Mouse (Mus musculus): ENCODE measurements around the gene Zbtb42.

Zbtb42 gene

DNA sequence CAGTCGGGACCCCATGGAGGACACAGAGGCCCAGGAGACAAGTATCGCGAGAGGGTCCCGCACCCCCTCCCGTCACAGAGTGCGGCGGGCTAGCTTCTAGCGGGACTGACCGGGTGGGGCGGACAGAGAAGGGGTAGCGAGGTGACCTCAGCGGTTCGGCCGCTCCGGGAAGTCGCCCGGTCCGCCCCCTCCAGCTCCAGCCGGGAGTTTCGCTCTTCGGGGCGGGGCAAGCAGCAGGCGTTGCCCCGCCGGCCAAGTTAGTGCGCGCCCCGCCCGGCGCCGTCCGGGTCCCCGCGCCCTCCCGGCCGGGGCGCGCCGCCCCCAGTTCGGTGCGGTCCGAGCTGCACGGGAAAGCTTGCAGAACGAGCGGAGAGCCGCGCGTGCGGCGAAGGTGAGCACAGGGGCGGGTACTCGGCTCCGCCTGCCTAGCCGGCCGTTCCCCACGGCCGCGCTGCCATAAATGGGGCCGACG is at the start of gene Zbtb42:
Gene Zbtb42 (plus strand): TSS at position 274 of the 472 bp plus-strand sequence.
- in situ Hi-C loops (cut with MseI, MboI) = no loop called here

DNA sequence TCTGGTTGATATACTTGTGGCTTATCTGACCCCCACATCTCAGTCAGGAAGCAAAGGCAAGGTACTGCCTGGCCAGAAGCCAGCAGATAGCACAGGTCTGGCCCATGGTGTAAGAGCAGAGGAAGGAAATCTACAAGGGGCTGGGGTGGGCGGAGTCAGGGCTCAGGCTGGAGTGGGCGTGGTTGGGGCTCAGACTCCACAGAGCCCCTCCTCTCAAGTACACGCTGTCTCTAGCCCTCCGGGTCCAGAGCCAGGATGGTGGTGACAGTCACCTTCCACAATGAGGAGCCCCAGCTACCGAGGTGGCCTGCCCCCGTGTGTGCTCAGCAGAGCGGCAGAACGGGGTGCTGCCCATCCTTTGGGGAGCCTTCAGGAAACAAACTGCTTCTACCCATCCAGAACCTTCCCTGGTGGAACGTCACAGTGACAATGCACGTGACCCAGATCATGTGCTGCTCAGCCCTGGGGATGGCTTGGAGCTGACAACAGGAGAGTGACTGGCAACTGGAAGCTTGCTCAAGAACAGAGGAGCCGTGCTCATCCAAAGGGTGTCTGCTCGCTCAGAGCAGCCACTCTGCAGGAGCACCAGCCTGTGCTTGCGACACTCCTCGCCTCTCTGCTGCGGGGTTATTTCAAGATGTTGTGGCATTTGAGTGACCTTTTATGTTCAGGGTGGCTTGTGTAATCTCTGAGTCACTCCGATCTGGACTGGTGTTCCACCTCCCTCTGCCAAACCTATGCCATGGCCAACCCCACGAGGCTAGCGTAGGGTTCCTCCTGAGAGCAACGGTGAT is 49.5 kb upstream of the Zbtb42 start:
- in situ Hi-C loops (cut with MseI, MboI) = no loop called here

DNA sequence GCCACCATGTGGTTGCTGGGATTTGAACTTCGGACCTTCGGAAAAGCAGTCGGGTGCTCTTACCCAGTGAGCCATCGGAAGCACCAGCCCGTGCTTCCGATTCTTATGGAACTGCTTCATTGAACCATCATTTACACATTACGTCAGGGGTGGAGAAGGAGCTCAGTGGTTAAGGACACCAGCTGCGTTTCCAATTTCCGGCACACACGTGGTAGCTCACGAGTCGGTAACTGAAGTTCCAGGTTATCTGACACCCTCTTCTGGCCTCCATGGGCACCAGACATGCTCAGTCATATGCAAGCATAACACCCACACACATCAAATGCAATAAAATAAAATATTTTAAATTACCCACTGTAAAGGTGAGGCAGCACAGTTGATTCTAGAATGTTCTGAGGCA is 48.6 kb upstream of the Zbtb42 start:
- in situ Hi-C loops (cut with MseI, MboI) = no loop called here

DNA sequence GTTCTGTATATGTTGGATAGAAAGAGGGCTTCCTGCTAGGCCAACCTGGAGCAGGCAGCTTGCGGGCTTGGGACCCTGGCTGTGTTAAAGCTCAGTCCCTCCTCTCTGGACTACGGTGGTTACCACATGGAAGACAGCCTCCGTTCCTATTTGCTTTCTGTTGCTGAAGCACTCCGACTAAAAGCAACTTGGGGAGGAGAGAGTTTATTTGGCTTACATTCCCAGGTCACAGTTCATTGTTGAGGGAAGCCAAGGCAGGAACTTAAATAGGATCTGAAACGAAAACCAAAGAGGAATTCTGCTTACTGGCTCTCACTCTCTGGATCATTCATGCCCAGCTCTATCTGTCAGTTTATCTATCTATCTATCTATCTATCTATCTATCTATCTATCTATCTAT is 47.8 kb upstream of the Zbtb42 start:
- in situ Hi-C loops (cut with MseI, MboI) = no loop called here

DNA sequence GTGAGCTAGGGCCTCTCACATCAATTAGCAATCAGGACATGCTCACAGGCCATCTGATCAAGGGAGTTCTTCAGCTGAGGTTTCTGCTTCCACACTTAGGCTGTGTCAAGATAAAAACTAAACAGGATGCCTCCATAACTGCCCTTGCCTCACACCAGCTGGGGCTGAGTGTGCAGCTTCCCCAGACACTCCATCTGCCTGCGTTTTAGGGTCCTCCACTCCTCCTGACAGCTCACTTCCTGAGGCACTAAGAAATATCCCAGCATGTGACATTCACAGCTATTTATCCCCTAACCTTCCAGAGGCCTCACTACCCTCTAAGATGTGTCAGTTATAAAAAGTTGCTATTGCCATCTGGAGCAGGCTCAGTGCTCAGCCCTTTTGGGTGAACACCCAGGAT is 47.2 kb upstream of the Zbtb42 start:
- in situ Hi-C loops (cut with MseI, MboI) = no loop called here

DNA sequence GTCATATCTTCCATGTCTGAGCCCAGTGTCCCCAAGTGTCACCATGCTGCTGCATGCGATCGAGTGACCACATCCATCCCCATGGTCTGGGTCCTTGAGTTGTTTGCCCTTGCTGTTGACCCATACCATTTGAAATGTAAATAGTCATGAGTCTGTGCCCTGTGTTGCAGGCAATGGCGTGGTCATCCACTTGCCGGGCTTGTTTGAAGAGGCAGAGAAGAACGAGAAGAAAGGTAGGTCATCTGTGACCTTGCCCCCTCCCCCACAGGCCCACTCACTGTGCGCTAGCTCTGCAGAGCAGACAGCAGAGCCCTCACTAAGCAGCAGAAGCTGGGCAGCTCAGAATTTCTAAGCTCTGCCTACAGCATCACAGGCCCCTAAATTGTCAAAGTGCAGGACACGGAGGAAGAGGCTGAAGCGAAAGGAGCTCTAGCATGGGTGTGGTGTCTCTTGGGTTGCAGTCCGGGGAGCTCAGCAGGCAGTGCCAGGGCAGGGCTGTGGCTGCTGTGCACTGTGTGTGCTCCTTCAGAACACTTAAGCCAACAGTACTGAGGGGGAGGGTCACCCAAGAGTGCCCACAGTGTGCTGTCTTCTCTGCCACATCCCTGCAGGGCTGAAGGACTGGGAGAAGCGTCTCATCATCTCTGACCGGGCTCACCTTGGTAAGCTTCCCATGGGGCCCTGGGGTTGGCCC is 46.4 kb upstream of the Zbtb42 start:
- in situ Hi-C loops (cut with MseI, MboI) = no loop called here

DNA sequence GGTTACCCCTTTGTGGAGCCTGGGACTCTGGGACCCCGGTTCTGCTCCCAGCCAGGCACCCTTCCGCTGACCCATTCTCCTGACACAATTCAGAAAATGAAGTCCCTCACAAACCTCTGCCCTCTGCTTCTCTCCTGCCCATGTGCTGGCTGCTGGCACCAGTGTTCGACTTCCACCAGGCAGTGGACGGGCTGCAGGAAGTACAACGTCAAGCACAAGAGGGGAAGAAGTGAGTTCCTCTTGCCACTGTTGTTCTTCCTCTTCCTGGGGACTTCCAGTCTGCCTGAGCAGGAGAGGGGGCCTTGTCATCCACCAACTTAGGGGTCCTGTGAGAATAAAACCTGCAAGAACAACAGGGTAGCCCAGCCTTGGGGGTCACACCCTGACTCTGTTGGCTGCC is 45.7 kb upstream of the Zbtb42 start:
- in situ Hi-C loops (cut with MseI, MboI) = no loop called here

DNA sequence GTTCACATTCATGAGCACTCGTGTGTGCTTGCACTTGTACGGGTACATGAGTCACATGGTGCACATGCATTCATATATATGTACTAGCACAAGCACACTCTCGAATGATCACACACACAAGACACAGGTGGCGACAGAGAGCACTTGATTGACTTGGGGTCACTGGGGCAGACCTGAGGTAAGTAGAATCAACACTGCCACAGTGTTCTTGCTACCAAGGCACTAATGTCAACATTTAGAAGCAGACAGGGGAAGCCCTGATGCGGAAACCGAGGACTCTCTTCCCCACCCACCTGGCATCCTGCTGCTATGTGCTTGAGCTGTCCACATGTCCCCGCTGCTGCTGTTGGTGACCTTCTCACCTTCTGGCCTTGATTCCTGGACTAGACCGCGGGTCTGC is 44.9 kb upstream of the Zbtb42 start:
- in situ Hi-C loops (cut with MseI, MboI) = no loop called here

DNA sequence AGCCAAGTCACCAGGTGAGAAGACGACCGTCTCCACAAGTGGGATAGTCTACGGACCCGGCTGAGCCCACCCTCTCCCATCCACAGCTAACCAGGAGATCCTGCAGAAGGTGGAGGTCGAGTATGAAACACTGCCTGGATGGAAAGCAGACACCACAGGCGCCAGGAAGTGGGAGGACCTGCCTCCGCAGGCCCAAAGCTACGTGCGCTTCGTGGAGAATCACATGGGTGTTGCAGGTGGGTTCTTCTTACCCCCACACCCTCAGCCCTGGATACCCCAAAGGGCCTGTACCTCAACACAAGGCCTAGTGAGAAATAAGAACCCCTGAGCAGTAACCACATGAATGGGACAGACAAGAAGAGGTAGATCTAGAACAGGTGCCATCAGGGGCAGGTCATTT is 39.1 kb upstream of the Zbtb42 start:
- in situ Hi-C loops (cut with MseI, MboI) = no loop called here

DNA sequence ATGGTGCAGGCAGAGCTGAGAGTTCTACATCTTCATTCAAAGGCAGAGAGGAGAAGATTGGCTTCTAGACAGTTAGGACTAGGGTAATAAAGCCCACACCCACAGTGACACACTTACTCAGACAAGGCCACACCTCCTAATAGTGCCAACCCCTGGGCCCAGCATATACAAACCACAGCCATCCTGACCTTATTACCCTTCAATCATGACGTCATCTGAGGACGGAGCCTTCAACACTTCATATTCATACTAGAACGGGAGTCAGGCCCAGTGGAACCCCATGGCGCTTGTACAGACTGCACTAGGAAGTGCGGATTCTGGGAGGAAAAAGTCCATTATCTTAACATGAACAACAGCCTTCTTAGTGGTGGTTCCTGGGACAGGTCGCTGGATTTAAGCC is 35.5 kb upstream of the Zbtb42 start:
- in situ Hi-C loops (cut with MseI, MboI) = no loop called here

DNA sequence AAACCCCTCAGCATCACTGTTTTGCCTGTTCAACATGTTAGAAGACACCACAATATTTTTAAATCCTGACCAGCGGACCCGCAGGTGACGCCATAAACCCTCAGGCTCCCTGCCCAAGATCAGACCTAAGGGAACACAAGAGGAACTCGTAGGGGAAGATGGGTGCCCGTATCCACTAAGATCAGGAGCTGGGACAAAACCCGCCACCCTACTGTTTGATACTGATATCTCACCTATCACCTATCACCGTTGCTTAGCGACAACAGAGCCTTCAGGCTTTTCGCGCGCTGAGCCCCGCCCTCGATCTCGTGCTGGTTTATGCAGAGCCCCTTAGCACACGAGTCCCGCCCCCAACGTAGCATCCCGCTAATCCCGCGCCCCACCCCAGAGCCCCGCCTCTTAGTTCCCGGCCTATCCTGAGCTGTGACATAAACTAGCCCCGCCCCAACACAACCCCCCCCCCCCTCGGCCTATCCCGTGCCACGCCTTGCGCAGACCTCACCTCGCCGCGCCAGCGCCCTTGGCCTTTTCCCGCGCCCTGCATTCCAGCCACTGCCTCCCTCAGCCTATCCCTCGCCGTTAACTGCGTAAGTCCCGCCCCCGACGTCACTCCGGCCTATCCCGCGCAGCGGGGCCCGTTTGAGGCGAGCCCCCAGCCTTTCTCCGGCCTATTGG is 34.3 kb upstream of the Zbtb42 start, which contains the start of gene Siva1:
Gene Siva1 (plus strand): TSS at position 500 of the 675 bp plus-strand sequence.
- in situ Hi-C loops (cut with MseI, MboI) = no loop called here

DNA sequence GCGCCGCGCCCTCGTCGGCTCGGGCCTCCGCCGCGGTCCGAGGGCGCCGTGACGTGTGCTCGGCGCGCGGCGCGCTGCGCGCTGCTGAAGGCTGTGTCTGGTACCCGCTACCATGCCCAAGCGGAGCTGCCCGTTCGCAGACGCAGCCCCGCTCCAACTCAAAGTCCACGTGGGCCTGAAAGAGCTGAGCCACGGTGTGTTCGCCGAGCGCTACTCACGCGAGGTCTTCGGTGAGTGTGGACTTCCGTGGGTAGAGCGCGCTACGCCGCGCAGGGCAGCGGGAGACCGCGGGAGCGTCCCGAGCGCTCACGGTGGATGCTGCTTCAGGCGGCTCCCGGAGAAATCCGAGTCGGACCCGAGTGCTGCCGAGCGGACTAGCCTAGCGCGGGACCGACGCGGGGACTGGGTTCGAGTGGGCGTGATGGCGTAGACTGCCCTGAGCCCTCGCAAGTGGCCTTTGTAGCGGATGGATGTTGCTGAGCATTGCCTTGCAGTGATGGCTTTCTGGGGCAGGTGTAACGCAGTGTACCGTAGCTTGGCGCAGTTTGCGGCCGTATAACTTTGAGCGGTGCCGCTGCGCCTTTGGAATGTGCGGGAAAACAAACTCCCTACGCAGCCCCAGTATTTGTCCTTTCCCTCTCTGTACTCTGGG is 33.6 kb upstream of the Zbtb42 start:
- in situ Hi-C loops (cut with MseI, MboI) = no loop called here

DNA sequence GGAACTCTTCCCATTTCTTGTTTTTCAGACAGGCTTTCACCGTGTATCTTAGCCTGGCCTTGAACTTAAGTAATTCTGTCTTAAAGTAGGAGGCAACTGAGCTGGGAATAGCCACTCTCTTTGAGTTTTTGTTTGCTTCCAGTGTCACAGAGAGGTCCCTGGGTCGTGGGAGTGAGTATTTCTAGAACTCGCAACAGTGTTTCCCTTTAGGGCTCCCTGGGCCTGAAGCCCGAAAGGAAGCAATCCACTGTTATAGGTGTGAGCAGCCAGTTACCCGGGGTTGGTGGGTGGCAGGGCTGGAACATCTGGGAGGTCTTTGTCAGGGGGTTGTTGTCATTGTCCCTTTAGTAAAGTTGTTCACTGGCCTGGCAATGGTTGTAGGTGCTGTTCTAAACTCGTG is 32.5 kb upstream of the Zbtb42 start:
- in situ Hi-C loops (cut with MseI, MboI) = no loop called here

DNA sequence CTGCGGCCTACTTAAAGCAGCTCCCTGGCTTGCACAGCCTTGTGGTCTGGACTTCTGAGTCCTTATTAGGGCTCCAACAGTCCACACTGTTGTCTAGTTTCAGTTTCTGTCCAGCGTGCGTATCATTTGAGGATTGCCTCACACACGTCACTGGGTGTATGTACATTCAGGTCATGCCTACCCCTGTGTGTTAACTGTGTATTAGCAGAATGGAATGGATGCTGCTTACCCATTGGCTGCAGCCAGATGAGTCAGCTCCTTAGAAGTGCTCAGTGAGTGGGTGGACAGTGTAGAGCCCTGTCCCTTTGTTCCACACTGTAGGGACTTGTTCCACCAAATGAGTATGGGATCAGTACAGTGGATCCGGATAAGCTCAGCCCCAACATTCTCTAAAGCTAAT is 30.5 kb upstream of the Zbtb42 start:
- in situ Hi-C loops (cut with MseI, MboI) = no loop called here

DNA sequence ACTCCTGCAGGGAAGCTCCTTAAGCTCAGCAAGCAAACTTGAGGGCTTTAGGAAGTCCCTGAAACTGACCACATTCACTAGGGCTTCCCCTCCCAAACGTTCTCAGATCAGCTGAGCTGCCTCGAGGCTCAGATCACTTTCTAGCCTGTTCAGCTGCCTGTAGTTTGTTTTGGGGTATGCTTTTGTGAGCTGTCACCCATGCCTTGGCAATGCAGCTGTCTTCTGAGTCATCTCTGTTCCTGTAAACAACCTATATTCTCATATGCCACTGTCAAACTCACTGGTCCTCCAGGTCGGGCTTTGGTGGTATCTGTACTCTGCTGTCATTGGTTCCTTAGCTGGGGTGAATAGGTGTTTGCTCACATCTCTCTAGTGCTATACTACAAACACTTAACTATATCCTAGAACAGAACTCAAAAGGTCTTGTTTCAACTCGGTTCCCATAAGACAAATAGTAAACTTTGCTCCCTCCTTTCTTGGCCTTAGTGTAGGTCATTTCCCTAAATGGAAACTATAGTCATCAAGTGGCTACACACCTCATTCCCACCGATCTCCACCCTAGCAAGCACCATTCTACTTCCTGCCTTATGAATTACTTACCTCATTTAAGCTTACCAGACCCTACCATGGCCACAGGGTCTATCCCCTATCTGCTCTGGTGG is 26.7 kb upstream of the Zbtb42 start:
- in situ Hi-C loops (cut with MseI, MboI) = no loop called here

DNA sequence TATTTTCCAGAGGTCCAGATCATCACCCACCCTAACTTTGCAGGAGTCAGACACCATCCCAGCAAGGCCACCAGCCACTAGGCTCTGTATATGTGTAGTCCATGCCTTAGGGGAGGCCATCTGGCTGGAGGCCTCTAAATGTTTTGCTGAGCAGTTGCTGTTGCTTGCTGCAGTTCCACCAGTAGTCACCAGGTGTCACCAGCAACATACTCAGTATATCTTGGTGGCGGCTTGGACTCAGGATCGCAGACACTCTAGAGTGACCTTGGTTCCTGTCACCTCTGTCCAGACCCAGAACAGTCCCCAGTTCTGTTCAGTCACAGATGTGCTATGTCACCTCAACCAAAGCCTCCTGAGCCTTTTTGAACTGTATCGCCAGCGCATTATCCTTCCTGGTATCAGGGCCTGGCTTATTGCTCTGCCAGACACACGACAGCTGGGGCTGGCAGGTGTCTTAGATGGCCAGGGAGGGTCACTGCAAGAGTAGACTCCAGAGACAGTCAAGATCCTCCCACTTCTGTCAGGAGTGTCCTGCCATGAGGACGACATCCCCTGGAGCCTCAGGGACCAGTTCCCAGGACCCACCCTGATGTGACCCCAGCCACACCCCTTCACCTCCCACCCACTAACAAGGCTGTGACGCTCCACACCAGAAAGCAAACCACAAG is 25.3 kb upstream of the Zbtb42 start:
- in situ Hi-C loops (cut with MseI, MboI) = no loop called here

DNA sequence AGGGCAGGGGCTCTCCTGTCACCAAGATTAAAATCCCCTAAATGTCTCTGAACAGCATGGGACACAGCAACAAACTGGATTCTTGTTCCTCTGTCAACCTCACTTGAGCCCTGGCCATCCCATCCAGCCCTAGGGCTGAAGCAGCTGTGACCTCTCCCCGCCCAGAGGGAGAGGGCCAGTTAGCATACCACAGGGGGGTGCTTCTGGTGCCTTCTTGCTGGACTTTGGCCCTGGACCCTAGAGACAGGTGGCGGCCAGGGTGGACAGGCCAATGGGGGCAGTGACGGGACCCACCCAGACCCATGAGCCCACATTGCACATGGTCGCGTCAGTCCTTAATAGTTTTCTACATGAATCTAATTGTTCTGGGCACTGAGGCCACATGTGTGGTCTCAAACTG is 24.6 kb upstream of the Zbtb42 start:
- in situ Hi-C loops (cut with MseI, MboI) = no loop called here

DNA sequence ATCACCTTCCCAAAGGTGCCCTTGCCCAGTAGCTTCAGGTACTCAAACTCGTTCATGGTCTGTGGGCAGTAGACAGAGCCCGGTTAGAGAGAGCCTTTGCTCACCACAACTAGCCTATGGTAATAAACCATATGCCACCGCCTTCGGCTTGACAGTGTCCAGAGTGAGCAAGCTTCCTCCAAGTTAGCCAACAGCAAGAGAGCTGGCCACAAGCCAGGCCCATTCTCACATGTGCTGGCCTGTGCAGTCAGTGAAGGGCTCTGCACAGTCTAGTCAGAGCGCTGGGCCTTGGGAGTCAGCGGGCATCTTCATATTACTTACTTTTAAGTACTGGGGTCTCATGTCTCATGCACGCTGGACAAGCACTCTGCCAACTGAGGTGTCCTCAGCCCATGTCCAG is 20.0 kb upstream of the Zbtb42 start:
- in situ Hi-C loops (cut with MseI, MboI) = no loop called here

DNA sequence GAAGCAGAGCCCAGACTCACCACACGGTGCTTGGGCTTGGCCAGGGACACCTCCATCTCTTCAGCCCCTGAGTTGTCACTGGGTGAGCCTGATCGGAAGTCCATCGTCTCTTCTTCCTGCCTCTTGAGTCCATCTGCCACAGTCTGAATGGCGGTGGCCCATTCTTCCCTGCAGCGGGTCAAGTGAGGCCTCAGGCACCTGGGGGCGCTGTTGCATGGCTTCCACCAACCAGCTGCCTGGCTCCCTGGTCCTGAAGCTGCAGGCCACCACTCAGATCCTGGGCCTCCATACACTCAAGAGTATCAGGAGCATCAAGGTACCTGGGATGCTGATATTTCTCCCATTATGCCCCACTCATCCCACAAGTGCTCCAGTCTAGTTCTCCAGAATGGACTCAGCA is 19.5 kb upstream of the Zbtb42 start:
- in situ Hi-C loops (cut with MseI, MboI) = no loop called here

DNA sequence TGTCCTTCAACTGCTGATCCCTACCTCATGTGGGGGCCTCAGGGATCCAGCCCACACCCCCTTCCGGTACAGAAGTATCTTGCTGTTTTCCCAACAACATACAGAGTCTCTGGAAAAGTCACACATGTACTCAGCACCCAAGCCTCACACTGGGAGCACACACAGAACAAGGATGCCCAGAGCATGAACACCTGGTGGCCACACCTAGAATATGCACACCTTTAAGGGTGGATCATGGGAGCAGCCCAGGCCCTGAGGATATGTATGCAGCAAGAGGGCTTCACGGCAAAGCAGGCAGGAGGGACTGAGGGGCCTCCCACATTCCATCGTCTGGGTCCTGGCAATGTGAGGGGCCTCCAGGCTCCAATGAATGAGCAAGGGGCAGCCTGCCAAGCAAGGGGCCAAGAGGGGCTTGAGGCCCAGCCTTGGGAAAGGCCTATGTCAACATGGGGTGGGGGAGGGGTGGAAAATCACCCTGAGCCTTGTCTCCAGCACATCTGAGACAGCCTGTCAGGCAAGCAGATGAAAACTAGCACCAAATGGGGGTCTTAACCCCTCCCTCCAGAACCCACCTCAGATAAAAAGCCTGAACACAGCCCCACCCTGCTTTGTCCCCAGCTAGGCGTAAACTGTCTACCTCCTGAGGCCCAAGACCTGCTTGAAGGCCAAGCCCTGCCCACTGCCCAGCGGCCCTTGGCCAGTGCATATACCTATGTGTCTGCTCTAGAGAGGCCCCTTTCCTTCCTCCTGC is 17.9 kb upstream of the Zbtb42 start:
- in situ Hi-C loops (cut with MseI, MboI) = loop anchor here (5.0 kb wide), 2 partner anchors 47 to 57 kb away; no protein-coding TSS in a partner anchor
